Mouse (Mus musculus) liver, embryonic 15.5 days (tissue): ENCODE results near the gene Dlg1. TPM values are rescaled to one million over a fixed set of nuclear protein-coding genes. Genes with fewer than 3 reads are reported as not detected.
A peak's percentile ranks its signal among the peaks of the same experiment; 100 is the strongest.

ENCODE experiments used
- ATAC-seq: fragments of 200-750 bp; cut with Nextera tagmentation; 2 replicates; pipeline ENCODE4 v1.8.0; 2017; ENCODE audit warnings: moderate number of reproducible peaks, mild to moderate bottlenecking, moderate library complexity; ENCODE audit not compliant: insufficient read depth
- H3K27ac ChIP-seq: fragments of 300-500 bp; sonication (generic); replicated peaks from 2 replicates; pipeline ENCODE4 v1.5.1; 2015; ENCODE audit warnings: mild to moderate bottlenecking, inconsistent platforms
- H3K27me3 ChIP-seq: fragments of 300-500 bp; sonication (generic); 2 replicates; pipeline ENCODE4 v1.6.1; 2015; ENCODE audit warnings: mild to moderate bottlenecking, inconsistent platforms
- H3K36me3 ChIP-seq: fragments of 300-500 bp; sonication (generic); replicated peaks from 2 replicates; pipeline ENCODE4 v1.6.1; 2015; ENCODE audit warnings: moderate library complexity, mild to moderate bottlenecking, inconsistent platforms
- H3K4me1 ChIP-seq: fragments of 300-500 bp; sonication (generic); replicated peaks from 2 replicates; pipeline ENCODE4 v1.6.1; 2015; ENCODE audit warnings: inconsistent platforms
- H3K4me2 ChIP-seq: fragments of 300-500 bp; sonication (generic); 2 replicates; pipeline ENCODE4 v1.6.1; 2015; ENCODE audit warnings: moderate library complexity, mild to moderate bottlenecking, inconsistent platforms
- H3K4me3 ChIP-seq: fragments of 300-500 bp; sonication (generic); replicated peaks from 2 replicates; pipeline ENCODE4 v1.5.1; 2015; ENCODE audit warnings: mild to moderate bottlenecking, inconsistent platforms
- H3K9ac ChIP-seq: fragments of 300-500 bp; sonication (generic); 2 replicates; pipeline ENCODE4 v1.6.1; 2015; ENCODE audit warnings: moderate library complexity, mild to moderate bottlenecking, inconsistent platforms
- H3K9me3 ChIP-seq: fragments of 300-500 bp; sonication (generic); replicated peaks from 2 replicates; pipeline ENCODE4 v1.6.1; 2016; ENCODE audit warnings: inconsistent platforms
- WGBS: fragments of 180-500 bp; shearing (Covaris S2); methylation state at CpG from one replicate; pipeline ENCODE4 v1.1.7; 2015; ENCODE audit warnings: mixed read lengths; ENCODE audit not compliant: insufficient replicate concordance; 5-methylcytosine and 5-hydroxymethylcytosine counted together
- polyA plus RNA-seq: library from polyadenylated mRNA; unstranded; fragments of >200 nt; fragmentation: Nextera tagmentation; extraction: Ambion mirVana; gene quantifications from 2 replicates; pipeline ENCODE4 v1.2.1, GENCODE M21; 2015

The Dlg1 gene
- polyA plus RNA-seq, 1 experiment from 2014 or later = 6.6 TPM

- Histone ChIP-seq H3K9ac (no peak overlapping the region), H3K27me3 (peaks cover 45% of the 10 kb centered on the region), H3K36me3 (no peaks in the 10 kb centered on the region), H3K4me1 (no peaks in the 10 kb centered on the region), H3K9me3 (no peaks in the 10 kb centered on the region), H3K4me2 (no peak overlapping the region), H3K27ac (no peak overlapping the region), H3K4me3 (no peak overlapping the region)
- ATAC-seq = no peak
- WGBS = 60% methylated on average over 2 of the region's 2 CpGs
These were observed 7.7 kb upstream of the Dlg1 start for GRCm38 (mm10) chr16:31655531-31655930.

GRCm38 (mm10) chr16:31657502-31657901 lies 5.7 kb upstream of the Dlg1 start:
- Histone ChIP-seq H3K27me3 (peaks cover 61% of the 10 kb centered on the region), H3K4me3 (no peak overlapping the region), H3K9me3 (no peaks in the 10 kb centered on the region), H3K27ac (no peak overlapping the region), H3K4me2 (no peak overlapping the region), H3K36me3 (no peaks in the 10 kb centered on the region), H3K4me1 (peaks cover 3% of the 10 kb centered on the region), H3K9ac (no peak overlapping the region)
- ATAC-seq = no peak
- WGBS = 11% methylated on average over 2 of the region's 2 CpGs

DNA sequence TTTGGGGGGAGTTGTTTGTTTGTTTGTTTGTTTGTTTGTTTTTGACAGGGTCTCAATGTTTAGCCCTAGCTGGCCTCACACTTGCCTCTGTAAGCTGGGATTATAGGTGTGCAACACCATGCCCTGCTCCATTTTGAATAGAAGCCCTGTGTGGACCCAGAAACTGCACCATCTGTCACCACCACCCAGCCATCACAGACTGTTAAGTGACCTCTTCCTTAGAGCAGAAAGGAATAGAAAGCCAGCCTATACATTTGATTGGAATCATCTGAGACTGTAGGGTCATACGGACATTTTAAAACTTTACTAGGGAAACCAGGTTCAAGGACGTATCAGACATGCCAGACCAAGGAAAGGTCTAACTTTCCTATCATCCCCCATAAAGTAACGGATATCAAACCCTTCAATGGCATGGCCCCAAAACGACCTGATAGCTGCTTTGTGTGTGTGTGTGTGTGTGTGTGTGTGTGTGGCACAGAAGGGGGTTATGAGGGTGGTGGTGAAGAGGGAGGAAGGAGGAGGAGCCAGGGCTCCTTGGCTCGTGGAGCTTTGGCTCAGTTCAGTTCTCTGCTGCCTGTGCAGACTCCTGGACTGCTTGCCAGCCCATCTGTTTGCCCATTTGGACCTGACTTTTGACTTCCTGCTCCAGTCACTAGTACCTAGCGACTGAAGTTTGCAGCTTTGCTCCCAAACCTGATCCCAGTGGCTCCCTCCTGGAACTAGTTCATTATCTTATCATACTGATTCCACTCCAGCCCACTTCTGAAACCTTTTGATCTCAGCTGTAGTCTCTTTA lies 4.5 kb upstream of the Dlg1 start:
- WGBS = 40% methylated on average over 6 of the region's 6 CpGs
- no peak overlapping the region for H3K4me3 ChIP-seq
- H3K4me1 ChIP-seq = peaks cover 13% of the 10 kb centered on the region
- H3K9me3 ChIP-seq = no peaks in the 10 kb centered on the region
- H3K27me3 ChIP-seq = peaks cover 61% of the 10 kb centered on the region
- ATAC-seq = no peak
- no peak overlapping the region for H3K4me2 ChIP-seq
- no peak overlapping the region for H3K27ac ChIP-seq
- H3K36me3 ChIP-seq = no peaks in the 10 kb centered on the region
- H3K9ac ChIP-seq = no peak overlapping the region

DNA sequence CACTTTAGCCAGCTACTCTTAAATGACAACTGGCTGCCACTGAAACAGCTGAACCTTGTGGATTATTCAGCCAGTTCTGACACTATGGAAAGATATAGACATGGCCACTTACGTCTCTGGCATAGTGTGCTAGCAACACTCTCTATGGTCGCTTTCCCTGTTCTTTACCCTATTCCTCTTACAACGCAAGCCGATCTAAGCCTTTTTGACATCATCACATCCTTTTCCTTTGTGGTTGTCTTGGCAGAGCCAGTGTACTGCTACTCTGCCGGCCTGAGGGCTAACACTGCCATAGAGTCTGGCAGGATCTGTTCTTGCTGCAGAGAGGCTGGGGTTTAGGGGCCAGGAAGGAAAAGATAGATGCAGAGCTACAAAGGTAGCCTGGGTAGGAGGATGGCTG lies 3.8 kb upstream of the Dlg1 start:
- H3K27me3 ChIP-seq = peaks cover 56% of the 10 kb centered on the region

GRCm38 (mm10) chr16:31662556-31663378 lies 476 bp upstream of the Dlg1 start:
- Histone ChIP-seq H3K36me3 (peaks cover 16% of the 10 kb centered on the region), H3K27ac (peak overlapping the region; percentile 93), H3K9ac (peak overlapping the region; percentile 97), H3K4me2 (peak overlapping the region; percentile 95), H3K4me1 (peaks cover 41% of the 10 kb centered on the region), H3K4me3 (peak overlapping the region; percentile 99), H3K27me3 (peaks cover 41% of the 10 kb centered on the region), H3K9me3 (no peaks in the 10 kb centered on the region)
- 16% methylated on average over 22 of the region's 22 CpGs for WGBS
- no peak; the same call in 1 of the 2 replicates for ATAC-seq

More for the DNA sequence above, 3.8 kb upstream of the Dlg1 start:
- 25% methylated on average over 5 of the region's 5 CpGs for WGBS
- Histone ChIP-seq H3K9me3 (no peaks in the 10 kb centered on the region), H3K4me3 (no peak overlapping the region), H3K9ac (no peak overlapping the region), H3K27ac (no peak overlapping the region), H3K4me2 (no peak overlapping the region), H3K36me3 (no peaks in the 10 kb centered on the region), H3K4me1 (peaks cover 13% of the 10 kb centered on the region)
- no peak for ATAC-seq

DNA sequence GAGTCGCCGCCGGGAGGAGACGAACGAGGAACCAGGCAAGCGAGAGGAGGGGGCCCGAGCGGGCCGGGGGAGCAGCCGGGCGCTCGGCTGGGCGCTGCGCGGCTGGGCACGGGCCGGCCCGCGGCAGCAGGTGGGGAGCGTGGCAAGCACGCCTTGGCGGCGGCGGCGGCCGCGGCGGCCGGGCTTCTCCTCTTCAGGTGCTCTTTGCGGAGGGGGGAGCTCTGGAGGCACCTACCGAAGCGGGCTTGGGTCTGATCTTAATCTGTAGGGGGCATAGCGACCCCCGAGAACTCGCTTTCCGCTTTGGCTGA lies 999 bp downstream of the Dlg1 start:
- WGBS = under 1% methylated on average over 36 of the region's 36 CpGs
- peaks cover 17% of the 10 kb centered on the region for H3K36me3 ChIP-seq
- ATAC-seq = peak; percentile 66

GRCm38 (mm10) chr16:31672202-31672601 lies 9.0 kb downstream of the Dlg1 start:
- Histone ChIP-seq H3K27ac (no peak overlapping the region), H3K36me3 (peaks cover 25% of the 10 kb centered on the region), H3K9ac (no peak overlapping the region), H3K9me3 (no peaks in the 10 kb centered on the region), H3K4me1 (peaks cover 6% of the 10 kb centered on the region; the same call in 1 of the 2 replicates), H3K27me3 (no peaks in the 10 kb centered on the region), H3K4me2 (no peak overlapping the region), H3K4me3 (no peak overlapping the region)
- ATAC-seq = no peak
- 81% methylated on average over 1 of the region's 1 CpGs for WGBS

More for the DNA sequence above, 999 bp downstream of the Dlg1 start:
- peaks cover 27% of the 10 kb centered on the region for H3K27me3 ChIP-seq
- peak overlapping the region; percentile 99 for H3K4me3 ChIP-seq
- H3K4me2 ChIP-seq = peak overlapping the region; percentile 95
- peak overlapping the region; percentile 93 for H3K27ac ChIP-seq
- H3K9ac ChIP-seq = peak overlapping the region; percentile 97
- peaks cover 41% of the 10 kb centered on the region for H3K4me1 ChIP-seq
- no peaks in the 10 kb centered on the region for H3K9me3 ChIP-seq

DNA sequence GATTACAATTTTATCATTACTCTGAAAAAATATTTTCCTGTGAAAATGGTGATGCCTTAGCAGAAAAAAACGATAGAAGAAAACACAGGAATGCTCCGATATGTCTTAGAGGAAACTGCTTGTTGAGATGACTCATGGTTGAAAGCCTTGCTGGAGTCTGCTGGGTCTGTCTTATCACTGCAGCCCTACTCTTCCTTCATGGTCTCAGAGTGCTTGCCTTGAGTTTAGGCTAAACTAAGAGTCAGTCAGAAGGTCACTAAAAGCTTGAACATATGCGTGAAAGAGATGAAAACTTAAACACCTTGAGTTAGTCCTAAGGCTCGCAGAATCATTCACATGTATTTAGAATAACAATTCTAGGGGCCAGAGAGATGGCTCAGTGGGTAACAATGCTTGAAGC lies 14.2 kb downstream of the Dlg1 start:
- ATAC-seq = no peak
- no peaks in the 10 kb centered on the region for H3K4me1 ChIP-seq
- no peak overlapping the region for H3K4me3 ChIP-seq
- H3K36me3 ChIP-seq = peaks cover 6% of the 10 kb centered on the region; the same call in 1 of the 2 replicates
- no peak overlapping the region for H3K27ac ChIP-seq
- 51% methylated on average over 4 of the region's 4 CpGs for WGBS
- H3K9ac ChIP-seq = no peak overlapping the region
- H3K9me3 ChIP-seq = no peaks in the 10 kb centered on the region
- no peaks in the 10 kb centered on the region for H3K27me3 ChIP-seq
- no peak overlapping the region for H3K4me2 ChIP-seq

DNA sequence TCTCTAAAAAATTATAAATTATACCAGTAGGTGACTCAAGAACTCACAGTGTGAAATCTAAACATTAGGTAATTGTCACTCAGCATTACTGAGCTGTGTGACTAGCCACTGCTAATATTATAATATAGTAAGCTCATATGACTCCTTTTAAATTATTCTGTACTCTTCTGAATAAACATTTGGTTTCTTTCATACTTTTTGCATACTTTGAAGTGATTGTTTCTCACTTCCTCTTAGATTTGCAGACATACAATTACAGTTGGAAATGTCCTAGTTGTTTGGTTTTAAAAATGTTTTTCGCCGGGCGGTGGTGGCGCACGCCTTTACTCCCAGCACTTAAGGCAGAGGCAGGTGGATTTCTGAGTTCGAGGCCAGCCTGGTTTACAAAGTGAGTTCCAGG lies 19.0 kb downstream of the Dlg1 start:
- H3K27me3 ChIP-seq = no peaks in the 10 kb centered on the region
- H3K4me3 ChIP-seq = no peak overlapping the region
- no peaks in the 10 kb centered on the region for H3K9me3 ChIP-seq
- H3K27ac ChIP-seq = no peak overlapping the region
- H3K4me2 ChIP-seq = no peak overlapping the region
- peaks cover 8% of the 10 kb centered on the region; the same call in 1 of the 2 replicates for H3K36me3 ChIP-seq
- WGBS = 94% methylated on average over 6 of the region's 6 CpGs
- H3K4me1 ChIP-seq = 0 out of 2 replicates have a peak, but pooled peaks cover 3% of the 10 kb centered on the region
- no peak for ATAC-seq
- H3K9ac ChIP-seq = no peak overlapping the region

GRCm38 (mm10) chr16:31683670-31684430 lies 20.6 kb downstream of the Dlg1 start:
- Histone ChIP-seq H3K9me3 (no peaks in the 10 kb centered on the region), H3K4me2 (no peak overlapping the region), H3K9ac (no peak overlapping the region), H3K27ac (no peak overlapping the region), H3K4me1 (0 out of 2 replicates have a peak, but pooled peaks cover 4% of the 10 kb centered on the region), H3K27me3 (no peaks in the 10 kb centered on the region), H3K4me3 (no peak overlapping the region), H3K36me3 (peaks cover 8% of the 10 kb centered on the region; the same call in 1 of the 2 replicates)
- ATAC-seq = no peak
- 78% methylated on average over 9 of the region's 9 CpGs for WGBS

GRCm38 (mm10) chr16:31684771-31685170 lies 21.5 kb downstream of the Dlg1 start:
- Histone ChIP-seq H3K4me1 (peaks cover 8% of the 10 kb centered on the region; the same call in 1 of the 2 replicates), H3K9me3 (no peaks in the 10 kb centered on the region), H3K36me3 (peaks cover 8% of the 10 kb centered on the region; the same call in 1 of the 2 replicates), H3K27me3 (no peaks in the 10 kb centered on the region), H3K9ac (no peak overlapping the region), H3K4me3 (no peak overlapping the region), H3K27ac (no peak overlapping the region), H3K4me2 (no peak overlapping the region)
- WGBS = 85% methylated on average over 4 of the region's 4 CpGs
- no peak for ATAC-seq
